Mouse (Mus musculus) MEL (cell line): ENCODE measurements around the gene Etnk2. TPM values are rescaled to one million over a fixed set of nuclear protein-coding genes. Genes with fewer than 3 reads are reported as not detected.

Experiments
- DNase-seq: peaks from one replicate; pipeline ENCODE4 v3.0.0; 2011; ENCODE audit warnings: low read depth, low spot score
- H3K27ac ChIP-seq: 2 replicates; pipeline ENCODE4 v1.5.1; 2012; ENCODE audit warnings: low read depth, mild to moderate bottlenecking, control low read depth, low read length, moderate library complexity; ENCODE audit not compliant: control insufficient read depth
- H3K27me3 ChIP-seq, 2 experiments: fragments of 150-350 bp in 1 of 2; sonication (generic) in 1 of 2; 2 replicates each; pipeline ENCODE4 v1.6.1; 2012; ENCODE audit warnings: low read length in 2 of 2, mild to moderate bottlenecking in 2 of 2, improper control_type of control experiment in 1 of 2, moderate library complexity in 1 of 2; ENCODE audit not compliant: insufficient read depth in 2 of 2, control insufficient read depth in 1 of 2
- H3K36me3 ChIP-seq, 2 experiments: 2 replicates each; pipeline ENCODE4 v1.6.1; 2012 to 2014; ENCODE audit warnings: low read length in 2 of 2, improper control_type of control experiment in 1 of 2, inconsistent platforms in 1 of 2, mild to moderate bottlenecking in 1 of 2; ENCODE audit not compliant: insufficient read depth in 2 of 2, control insufficient read depth in 1 of 2
- H3K4me1 ChIP-seq, 2 experiments: fragments of 150-350 bp in 1 of 2; sonication (generic) in 1 of 2; 2 replicates each; pipeline ENCODE4 v1.6.1; 2012; ENCODE audit warnings: low read length in 2 of 2, improper control_type of control experiment in 1 of 2, mild to moderate bottlenecking in 1 of 2; ENCODE audit not compliant: insufficient read depth in 2 of 2, control insufficient read depth in 1 of 2
- H3K4me3 ChIP-seq, 2 experiments: fragments of 150-350 bp in 1 of 2; sonication (generic) in 1 of 2; 2 replicates each; pipeline ENCODE4 v1.5.1; 2012; ENCODE audit warnings: low read depth in 2 of 2, low read length in 2 of 2, mild to moderate bottlenecking in 2 of 2, moderate library complexity in 2 of 2, control low read depth in 1 of 2, improper control_type of control experiment in 1 of 2; ENCODE audit not compliant: control insufficient read depth in 1 of 2, insufficient read depth in 1 of 2
- H3K79me2 ChIP-seq: 2 replicates; pipeline ENCODE4 v1.6.1; 2012; ENCODE audit warnings: mild to moderate bottlenecking, low read length, moderate library complexity; ENCODE audit not compliant: control insufficient read depth, poor library complexity, insufficient read depth
- H3K9ac ChIP-seq: 2 replicates; pipeline ENCODE4 v1.6.1; 2012; ENCODE audit warnings: low read depth, mild to moderate bottlenecking, control low read depth, low read length, moderate library complexity; ENCODE audit not compliant: control insufficient read depth, poor library complexity, severe bottlenecking
- H3K9me3 ChIP-seq: fragments of 150-350 bp; sonication (generic); replicated peaks from 2 replicates; pipeline ENCODE4 v1.6.1; 2012; ENCODE audit warnings: mild to moderate bottlenecking, low read length, improper control_type of control experiment, moderate library complexity; ENCODE audit not compliant: insufficient read depth
- BHLHE40 ChIP-seq: IDR thresholded peaks from 2 replicates; pipeline ENCODE4 v1.6.1; 2012; ENCODE audit warnings: low read depth, mild to moderate bottlenecking, inconsistent platforms, low read length, improper control_type of control experiment, borderline replicate concordance
- CHD1 ChIP-seq: IDR thresholded peaks from 2 replicates; pipeline ENCODE4 v1.6.1; 2012; ENCODE audit warnings: low read depth, mild to moderate bottlenecking, inconsistent platforms, low read length, improper control_type of control experiment
- CHD2 ChIP-seq: IDR thresholded peaks from 2 replicates; pipeline ENCODE4 v1.6.1; 2011; ENCODE audit warnings: low read length, improper control_type of control experiment
- CTCF ChIP-seq, 3 experiments: IDR thresholded peaks in 2 of 3; conservative IDR thresholded peaks in 1 of 3; 2 replicates each; pipeline ENCODE4 v1.5.1; 2011 to 2012; ENCODE audit warnings: low read length in 3 of 3, low read depth in 2 of 3, mild to moderate bottlenecking in 2 of 3, improper control_type of control experiment in 1 of 3, inconsistent platforms in 1 of 3, mixed read lengths in 1 of 3, moderate library complexity in 1 of 3; ENCODE audit not compliant: control insufficient read depth in 1 of 3, insufficient read depth in 1 of 3, poor library complexity in 1 of 3, severe bottlenecking in 1 of 3
- ELF1 ChIP-seq: IDR thresholded peaks from 2 replicates; pipeline ENCODE4 v1.6.1; 2014; ENCODE audit warnings: low read depth, mild to moderate bottlenecking, inconsistent platforms, low read length, improper control_type of control experiment, moderate library complexity
- EP300 ChIP-seq, 2 experiments: IDR thresholded peaks; 2 replicates each; pipeline ENCODE4 v1.6.1; 2011; ENCODE audit warnings: improper control_type of control experiment in 2 of 2, low read length in 2 of 2, low read depth in 1 of 2, mild to moderate bottlenecking in 1 of 2
- GABPA ChIP-seq: IDR thresholded peaks from 2 replicates; pipeline ENCODE4 v1.6.1; 2012; ENCODE audit warnings: low read depth, mild to moderate bottlenecking, inconsistent platforms, low read length, improper control_type of control experiment, moderate library complexity
- JUND ChIP-seq: IDR thresholded peaks from 2 replicates; pipeline ENCODE4 v1.6.1; 2011; ENCODE audit warnings: low read depth, mild to moderate bottlenecking, improper control_type of control experiment, low read length
- KAT2A ChIP-seq: conservative IDR thresholded peaks from 2 replicates; pipeline ENCODE4 v1.6.1; 2012; ENCODE audit warnings: low read depth, low read length, improper control_type of control experiment, inconsistent platforms
- MAZ ChIP-seq: IDR thresholded peaks from 2 replicates; pipeline ENCODE4 v1.6.1; 2012; ENCODE audit warnings: low read depth, mild to moderate bottlenecking, inconsistent platforms, low read length, improper control_type of control experiment
- MEF2A ChIP-seq: IDR thresholded peaks from 2 replicates; pipeline ENCODE4 v1.6.1; 2014; ENCODE audit warnings: low read depth, mild to moderate bottlenecking, inconsistent platforms, low read length, improper control_type of control experiment; ENCODE audit not compliant: poor library complexity, insufficient replicate concordance, severe bottlenecking; ENCODE audit errors: extremely low read depth
- MYC ChIP-seq: IDR thresholded peaks from 2 replicates; pipeline ENCODE4 v1.6.1; 2011; ENCODE audit warnings: low read depth, mild to moderate bottlenecking, low read length, improper control_type of control experiment, moderate library complexity
- NELFE ChIP-seq: IDR thresholded peaks from 2 replicates; pipeline ENCODE4 v1.6.1; 2011; ENCODE audit warnings: low read depth, low read length, improper control_type of control experiment
- NRF1 ChIP-seq: IDR thresholded peaks from 2 replicates; pipeline ENCODE4 v1.6.1; 2014; ENCODE audit warnings: low read depth, mild to moderate bottlenecking, inconsistent platforms, low read length, improper control_type of control experiment, moderate library complexity; ENCODE audit not compliant: poor library complexity, insufficient read depth, severe bottlenecking
- POLR2AphosphoS2 ChIP-seq: IDR thresholded peaks from 2 replicates; pipeline ENCODE4 v1.6.1; 2011; ENCODE audit warnings: low read length, improper control_type of control experiment
- POLR2AphosphoS5 ChIP-seq: IDR thresholded peaks from 2 replicates; pipeline ENCODE4 v1.6.1; 2012; ENCODE audit warnings: low read depth, borderline replicate concordance, mild to moderate bottlenecking, inconsistent platforms, low read length, moderate library complexity, mixed read lengths
- RAD21 ChIP-seq: IDR thresholded peaks from 2 replicates; pipeline ENCODE4 v1.6.1; 2011; ENCODE audit warnings: mild to moderate bottlenecking, low read depth, low read length, improper control_type of control experiment
- RCOR1 ChIP-seq: IDR thresholded peaks from 2 replicates; pipeline ENCODE4 v1.6.1; 2012; ENCODE audit warnings: low read depth, mild to moderate bottlenecking, inconsistent platforms, low read length, improper control_type of control experiment
- SMC3 ChIP-seq: IDR thresholded peaks from 2 replicates; pipeline ENCODE4 v1.6.1; 2011; ENCODE audit warnings: low read depth, low read length, improper control_type of control experiment
- TAL1 ChIP-seq: IDR thresholded peaks from 2 replicates; pipeline ENCODE4 v1.6.1; 2012; ENCODE audit warnings: mild to moderate bottlenecking, inconsistent platforms, low read length, moderate library complexity, mixed read lengths
- TBP ChIP-seq: IDR thresholded peaks from 2 replicates; pipeline ENCODE4 v1.8.0; 2011; ENCODE audit warnings: low read depth, low read length, improper control_type of control experiment
- TCF12 ChIP-seq: IDR thresholded peaks from 2 replicates; pipeline ENCODE4 v1.6.1; 2014; ENCODE audit warnings: low read depth, mild to moderate bottlenecking, inconsistent platforms, low read length, improper control_type of control experiment, moderate library complexity
- ZC3H11A ChIP-seq: IDR thresholded peaks from 2 replicates; pipeline ENCODE4 v1.6.1; 2012; ENCODE audit warnings: low read depth, mild to moderate bottlenecking, inconsistent platforms, low read length, improper control_type of control experiment
- polyA plus RNA-seq, 2 experiments: library from polyadenylated mRNA; stranded (reverse) in 1 of 2; unstranded in 1 of 2; fragments of >175 nt in 1 of 2; fragments of >200 nt in 1 of 2; gene quantifications; 2 replicates each; pipeline versions ENCODE4 v1.2.1 to v1.2.4; 2012; ENCODE audit warnings: low replicate concordance in 2 of 2, low read depth in 1 of 2; ENCODE audit not compliant: insufficient read length in 2 of 2, insufficient read depth in 1 of 2, missing spikeins in 1 of 2
- total RNA-seq: library from RNA; depleted of rRNA; stranded (reverse); fragments of 300-350 nt; gene quantifications from 2 replicates; pipeline ENCODE4 v1.2.3, GENCODE M21; 2012

Gene Etnk2
- total and polyA plus RNA-seq, 3 experiments, result 0.06 to 0.08 TPM; not detected in 1

DNA sequence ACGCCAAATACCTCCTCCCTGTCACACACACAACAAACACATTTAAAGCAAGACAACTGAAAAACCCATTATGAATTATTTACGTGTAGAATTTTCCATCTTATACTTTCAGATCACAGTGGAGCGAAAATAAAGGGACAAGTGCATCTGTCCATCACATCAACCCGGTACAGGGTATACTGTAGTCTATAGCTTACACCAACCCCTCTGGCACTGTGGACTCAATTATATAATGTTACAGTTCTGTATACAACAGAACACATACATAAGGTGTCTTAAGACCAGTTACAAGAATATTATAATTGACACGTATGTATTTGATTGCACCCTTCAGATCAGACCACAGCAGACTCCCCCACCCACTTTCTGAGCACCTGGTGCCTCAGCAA lies 33.7 kb downstream of the Etnk2 start:
- Histone ChIP-seq H3K79me2 (no peaks in the 10 kb centered on the region), H3K36me3 (no peaks in the 10 kb centered on the region), H3K27ac (no peak overlapping the region), H3K9me3 (no peaks in the 10 kb centered on the region), H3K4me3 (no peak overlapping the region), H3K27me3 (no peaks in the 10 kb centered on the region; a peak in 2 of 4 replicates), H3K4me1 (no peaks in the 10 kb centered on the region), H3K9ac (no peak overlapping the region)
- DNase-seq, result no peak
- TF ChIP-seq RCOR1 (no peak), TAL1 (no peak), BHLHE40 (no peak), POLR2AphosphoS2 (no peak), TBP (no peak), ZC3H11A (no peak), NELFE (no peak), NRF1 (no peak), SMC3 (no peak), KAT2A (no peak), GABPA (no peak), CHD1 (no peak), CHD2 (no peak), ELF1 (no peak), POLR2AphosphoS5 (no peak), RAD21 (no peak), MYC (no peak), MEF2A (no peak), JUND (no peak), TCF12 (no peak)

DNA sequence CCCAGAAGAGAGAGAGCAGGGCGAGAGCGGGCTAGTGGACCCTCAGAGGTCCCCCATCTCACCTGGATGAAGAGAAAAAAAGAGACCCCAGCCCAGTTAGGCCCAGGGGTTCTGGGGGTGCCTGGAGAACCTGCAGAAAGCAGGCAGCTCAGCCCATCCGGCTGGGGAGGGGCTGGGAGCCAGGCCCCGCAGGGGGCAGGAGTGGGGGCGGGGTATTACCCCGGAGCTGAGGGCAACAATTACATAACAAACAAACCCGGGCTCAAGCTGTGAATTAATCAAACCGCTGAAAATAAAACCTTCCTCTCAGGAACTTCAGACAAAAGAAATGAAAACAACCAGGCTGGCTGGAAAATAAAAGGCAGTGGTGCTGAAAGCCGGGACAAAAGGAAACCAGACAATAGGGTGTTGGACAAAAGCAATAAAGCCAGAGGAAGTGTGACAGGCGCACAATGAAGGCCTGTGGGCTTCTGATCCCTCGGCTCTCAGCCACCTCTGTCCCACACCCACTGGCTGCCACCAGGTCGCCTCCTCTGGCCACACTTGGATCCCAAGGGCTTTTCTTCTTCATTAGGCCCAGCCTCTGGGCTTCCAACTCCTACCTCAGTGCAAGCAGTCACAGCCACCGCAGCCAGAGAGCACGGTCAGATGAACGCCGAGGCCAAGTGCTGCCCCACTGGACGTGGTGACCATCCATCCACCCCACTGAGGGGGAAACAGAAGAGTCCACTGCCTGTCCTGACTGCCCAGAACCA lies 34.3 kb downstream of the Etnk2 start:
- TF ChIP-seq MAZ, result no peak
- TF ChIP-seq CTCF (IDR thresholded peaks at IDR 0.05 in 2 of 3, conservative IDR thresholded peaks at IDR 0.05 in 1 of 3; ENCODE audit: control insufficient read depth in 1 of 3, insufficient read depth in 1 of 3, low read depth in 2 of 3, low read length in 3 of 3, poor library complexity in 1 of 3, severe bottlenecking in 1 of 3), result no peak
- TF ChIP-seq GABPA, result no peak
- TF ChIP-seq EP300 (IDR thresholded peaks at IDR 0.05; ENCODE audit: low read depth in 1 of 2, low read length in 2 of 2), result no peak
- no peak for TF ChIP-seq POLR2AphosphoS2
- TF ChIP-seq CHD2, result no peak
- no peak for TF ChIP-seq TCF12
- H3K9me3 ChIP-seq, result no peaks in the 10 kb centered on the region
- H3K9ac ChIP-seq, result no peak overlapping the region
- H3K79me2 ChIP-seq, result no peaks in the 10 kb centered on the region
- H3K4me1 ChIP-seq, result no peaks in the 10 kb centered on the region
- H3K4me3 ChIP-seq, result no peak overlapping the region
- no peaks in the 10 kb centered on the region; a peak in 2 of 4 replicates for H3K27me3 ChIP-seq
- no peak for DNase-seq
- H3K36me3 ChIP-seq, result no peaks in the 10 kb centered on the region
- no peak overlapping the region for H3K27ac ChIP-seq
